In genomic region chr6:72371147-72371546, GRCm38 (mm10) we compare ENCODE assay signal across 12 mouse cellular contexts. TPM values are rescaled to one million over a fixed set of nuclear protein-coding genes. Genes with fewer than 3 reads are reported as not detected.
DNase-seq lines count a peak whose midpoint lies in the region; ATAC-seq lines count a peak whose summit lies in the region.
"Had no signal": no experiment of that assay in that cellular context is flagged by ENCODE, and none has a peak within 500 bp of the region (broad histone marks: within the 10 kb centered on the region; RNA-seq: fewer than 3 reads in every experiment).

No protein-coding gene starts in this region.

- no peak overlapping the region for H3K4me3 ChIP-seq in hindbrain, embryonic 10.5 days
- H3K4me3 ChIP-seq in hindbrain, embryonic 13.5 days, result no peak overlapping the region
- H3K4me3 ChIP-seq in stomach, embryonic 16.5 days (replicated peaks; ENCODE audit: low read length), result no peak overlapping the region
- H3K4me3 ChIP-seq: hindbrain, embryonic 15.5 days had no signal

- intact Hi-C loops in heart, postnatal 14 days (cut with DNase I), result no loop called here

- peaks cover 11% of the 10 kb centered on the region for H3K4me1 ChIP-seq in hindbrain, embryonic 10.5 days (replicated peaks)
- H3K4me1 ChIP-seq in hindbrain, embryonic 13.5 days (replicated peaks), result 0 out of 2 replicates have a peak, but pooled peaks cover 4% of the 10 kb centered on the region
- H3K4me1 ChIP-seq in stomach, embryonic 16.5 days (ENCODE audit: control insufficient read depth, insufficient read depth, low read length), result peaks cover 24% of the 10 kb centered on the region
- H3K4me1 ChIP-seq: hindbrain, embryonic 15.5 days had no signal

- no peak overlapping the region for H3K9ac ChIP-seq in hindbrain, embryonic 13.5 days
- peak overlapping the region; percentile 58; the same call in 1 of the 2 replicates for H3K9ac ChIP-seq in stomach, embryonic 16.5 days (ENCODE audit: low read length)
- H3K9ac ChIP-seq: hindbrain, embryonic 15.5 days had no signal

- peak overlapping the region; percentile 43 for H3K27ac ChIP-seq in hindbrain, embryonic 10.5 days
- H3K27ac ChIP-seq in hindbrain, embryonic 13.5 days, result no peak overlapping the region
- peak overlapping the region; percentile 86 for H3K27ac ChIP-seq in stomach, embryonic 16.5 days (ENCODE audit: low read length)
- H3K27ac ChIP-seq: hindbrain, embryonic 15.5 days; macrophage had no signal

- no peak for DNase-seq in hindbrain, embryonic 10.5 days (ENCODE audit: low spot score)
- peak; percentile 61 to 68 for DNase-seq in right cerebral cortex, adult 2 months (ENCODE audit: low spot score in 2 of 2)
- DNase-seq in right cerebral cortex, postnatal 36 days (ENCODE audit: low spot score in 2 of 2), result no peak
- peak; percentile 33 to 52 for DNase-seq in heart, postnatal 14 days
- DNase-seq in ovary, postnatal 10 days (ENCODE audit: low spot score), result no peak
- no peak for DNase-seq in cerebellum, postnatal 4 days (ENCODE audit: low spot score in 2 of 2)
- DNase-seq: cerebellum, adult 9-10 months had no signal

- WGBS in hindbrain, embryonic 10.5 days, result 49% methylated on average over 5 of the region's 5 CpGs
- 51% methylated on average over 5 of the region's 5 CpGs for WGBS in hindbrain, embryonic 13.5 days
- WGBS in stomach, embryonic 16.5 days, result 30% methylated on average over 5 of the region's 5 CpGs

- H3K4me2 ChIP-seq in hindbrain, embryonic 13.5 days, result no peak overlapping the region
- no peak overlapping the region for H3K4me2 ChIP-seq in stomach, embryonic 16.5 days (ENCODE audit: low read depth, low read length)
- H3K4me2 ChIP-seq: hindbrain, embryonic 15.5 days had no signal

- no peaks in the 10 kb centered on the region for H3K27me3 ChIP-seq in hindbrain, embryonic 10.5 days (ENCODE audit: insufficient read depth, poor library complexity, severe bottlenecking)
- H3K27me3 ChIP-seq in hindbrain, embryonic 13.5 days, result no peaks in the 10 kb centered on the region
- no peaks in the 10 kb centered on the region for H3K27me3 ChIP-seq in stomach, embryonic 16.5 days (ENCODE audit: control insufficient read depth, insufficient read depth, low read length)
- H3K27me3 ChIP-seq: hindbrain, embryonic 15.5 days had no signal

- no peaks in the 10 kb centered on the region for H3K9me3 ChIP-seq in hindbrain, embryonic 10.5 days
- H3K9me3 ChIP-seq in hindbrain, embryonic 13.5 days, result no peaks in the 10 kb centered on the region
- H3K9me3 ChIP-seq in stomach, embryonic 16.5 days (replicated peaks; ENCODE audit: control insufficient read depth, low read length), result no peaks in the 10 kb centered on the region
- H3K9me3 ChIP-seq: G1E; hindbrain, embryonic 15.5 days had no signal

- ATAC-seq in hindbrain, embryonic 13.5 days (ENCODE audit: low FRiP score), result no peak
- peak; percentile 56; the same call in 1 of the 2 replicates for ATAC-seq in stomach, embryonic 16.5 days (ENCODE audit: insufficient read depth, low FRiP score)

- H3K36me3 ChIP-seq in hindbrain, embryonic 10.5 days, result no peaks in the 10 kb centered on the region
- H3K36me3 ChIP-seq in hindbrain, embryonic 13.5 days, result no peaks in the 10 kb centered on the region
- H3K36me3 ChIP-seq in stomach, embryonic 16.5 days (ENCODE audit: control insufficient read depth, insufficient read depth, low read length), result no peaks in the 10 kb centered on the region
- H3K36me3 ChIP-seq: hindbrain, embryonic 15.5 days had no signal

RNA-seq across cellular contexts. Expression of gene Rnf181, which starts 4.4 kb away (rescaled TPM):
- 110 and 114 TPM in 2 replicates for polyA plus RNA-seq in hindbrain, embryonic 10.5 days (2016; fragmentation: Nextera tagmentation; extraction: Ambion mirVana)
- polyA plus RNA-seq in hindbrain, embryonic 13.5 days (2015; fragmentation: Nextera tagmentation; extraction: Ambion mirVana), result 141 and 147 TPM in 2 replicates
- 10 to 100 TPM; 45.5 to 46.5 TPM for total RNA-seq in heart, postnatal 14 days (2021)
- polyA plus RNA-seq in stomach, embryonic 16.5 days (2015; fragmentation: Nextera tagmentation; extraction: Ambion mirVana), result 139 and 143 TPM in 2 replicates

RNA-seq across cellular contexts. Expression of gene Vamp5, which starts 9.1 kb away (rescaled TPM):
- polyA plus RNA-seq in hindbrain, embryonic 10.5 days (2016; fragmentation: Nextera tagmentation; extraction: Ambion mirVana), result 13.6 and 15.8 TPM in 2 replicates
- polyA plus RNA-seq in hindbrain, embryonic 13.5 days (2015; fragmentation: Nextera tagmentation; extraction: Ambion mirVana), result 18.8 and 20.8 TPM in 2 replicates
- total RNA-seq in heart, postnatal 14 days (2021), result 10 to 100 TPM; 48.8 to 54.0 TPM
- 25.2 and 30.4 TPM in 2 replicates for polyA plus RNA-seq in stomach, embryonic 16.5 days (2015; fragmentation: Nextera tagmentation; extraction: Ambion mirVana)

RNA-seq across cellular contexts. Expression of gene Tmem150a, which starts 15.9 kb away (rescaled TPM):
- polyA plus RNA-seq in hindbrain, embryonic 10.5 days (2016; fragmentation: Nextera tagmentation; extraction: Ambion mirVana), result 5.7 and 7.0 TPM in 2 replicates
- 14.4 and 16.0 TPM in 2 replicates for polyA plus RNA-seq in hindbrain, embryonic 13.5 days (2015; fragmentation: Nextera tagmentation; extraction: Ambion mirVana)
- total RNA-seq in heart, postnatal 14 days (2021), result 10 to 100 TPM; 14.7 to 17.6 TPM
- 16.6 and 18.5 TPM in 2 replicates for polyA plus RNA-seq in stomach, embryonic 16.5 days (2015; fragmentation: Nextera tagmentation; extraction: Ambion mirVana)

RNA-seq across cellular contexts. Expression of gene Vamp8, which starts 19.4 kb away (rescaled TPM):
- polyA plus RNA-seq in hindbrain, embryonic 10.5 days (2016; fragmentation: Nextera tagmentation; extraction: Ambion mirVana), result 40.7 and 43.5 TPM in 2 replicates
- 25.9 and 29.4 TPM in 2 replicates for polyA plus RNA-seq in hindbrain, embryonic 13.5 days (2015; fragmentation: Nextera tagmentation; extraction: Ambion mirVana)
- 10 to 100 TPM; 71.0 to 75.5 TPM for total RNA-seq in heart, postnatal 14 days (2021)
- polyA plus RNA-seq in stomach, embryonic 16.5 days (2015; fragmentation: Nextera tagmentation; extraction: Ambion mirVana), result 244 and 269 TPM in 2 replicates

RNA-seq across cellular contexts. Expression of gene 0610030E20Rik, which starts 24.0 kb away (rescaled TPM):
- polyA plus RNA-seq in hindbrain, embryonic 10.5 days (2016; fragmentation: Nextera tagmentation; extraction: Ambion mirVana), result 25.5 and 27.8 TPM in 2 replicates
- polyA plus RNA-seq in hindbrain, embryonic 13.5 days (2015; fragmentation: Nextera tagmentation; extraction: Ambion mirVana), result 20.6 and 21.1 TPM in 2 replicates
- 10 to 100 TPM; 13.1 to 14.4 TPM for total RNA-seq in heart, postnatal 14 days (2021)
- 25.9 and 26.7 TPM in 2 replicates for polyA plus RNA-seq in stomach, embryonic 16.5 days (2015; fragmentation: Nextera tagmentation; extraction: Ambion mirVana)

Comparison
In these comparisons a context has a peak if more than half of its experiments do, and no peak if none do; other contexts are left out.
1. DNase-seq: peak in right cerebral cortex, adult 2 months (2 of 2) and heart, postnatal 14 days (2 of 2); none in hindbrain, embryonic 10.5 days (single experiment), right cerebral cortex, postnatal 36 days (0 of 2), ovary, postnatal 10 days (single experiment) and cerebellum, postnatal 4 days (0 of 2).